Mouse (Mus musculus): ENCODE results near the gene Kit. TPM values are rescaled to one million over a fixed set of nuclear protein-coding genes. Genes with fewer than 3 reads are reported as not detected.

Kit gene
- total RNA-seq, 2 experiments from 2014 or later: 0.72 to 0.74 TPM

- intact Hi-C loops (cut with DNase I): no loop called here
- DNase-seq: no peak
Observed at GRCm38 (mm10) chr5:75589552-75590346, 15.0 kb downstream of the Kit start.

- DNase-seq: no peak
- intact Hi-C loops (cut with DNase I): no loop called here
Observed at GRCm38 (mm10) chr5:75590961-75591360, 16.2 kb downstream of the Kit start.

- intact Hi-C loops (cut with DNase I): no loop called here
- no peak for DNase-seq
Observed at GRCm38 (mm10) chr5:75591567-75591966, 16.9 kb downstream of the Kit start.

- intact Hi-C loops (cut with DNase I): no loop called here
Observed at GRCm38 (mm10) chr5:75595319-75595718, 20.6 kb downstream of the Kit start.

GRCm38 (mm10) chr5:75596211-75596610 lies 21.5 kb downstream of the Kit start:
- no peak for DNase-seq

More at GRCm38 (mm10) chr5:75595319-75595718, 20.6 kb downstream of the Kit start:
- DNase-seq: no peak

GRCm38 (mm10) chr5:75597316-75597715 lies 22.6 kb downstream of the Kit start:
- no peak for DNase-seq
- intact Hi-C loops (cut with DNase I): no loop called here

More at GRCm38 (mm10) chr5:75596211-75596610, 21.5 kb downstream of the Kit start:
- intact Hi-C loops (cut with DNase I): no loop called here

- intact Hi-C loops (cut with DNase I): no loop called here
Observed at GRCm38 (mm10) chr5:75598491-75598890, 23.8 kb downstream of the Kit start.

GRCm38 (mm10) chr5:75599991-75600390 lies 25.3 kb downstream of the Kit start:
- intact Hi-C loops (cut with DNase I): no loop called here
- no peak for DNase-seq

More at GRCm38 (mm10) chr5:75598491-75598890, 23.8 kb downstream of the Kit start:
- no peak for DNase-seq

GRCm38 (mm10) chr5:75604238-75604637 lies 29.5 kb downstream of the Kit start:
- DNase-seq: no peak
- intact Hi-C loops (cut with DNase I): no loop called here

GRCm38 (mm10) chr5:75606898-75607297 lies 32.2 kb downstream of the Kit start:
- DNase-seq: no peak
- intact Hi-C loops (cut with DNase I): no loop called here

GRCm38 (mm10) chr5:75607971-75608370 lies 33.3 kb downstream of the Kit start:
- intact Hi-C loops (cut with DNase I): no loop called here
- DNase-seq: no peak

GRCm38 (mm10) chr5:75612380-75612779 lies 37.7 kb downstream of the Kit start:
- intact Hi-C loops (cut with DNase I): no loop called here
- no peak for DNase-seq

- DNase-seq: no peak
- intact Hi-C loops (cut with DNase I): no loop called here
Observed at GRCm38 (mm10) chr5:75612926-75613325, 38.2 kb downstream of the Kit start.

- DNase-seq: no peak
- intact Hi-C loops (cut with DNase I): no loop called here
Observed at GRCm38 (mm10) chr5:75615000-75615571, 40.4 kb downstream of the Kit start.

GRCm38 (mm10) chr5:75615624-75616023 lies 40.9 kb downstream of the Kit start:
- intact Hi-C loops (cut with DNase I): no loop called here

GRCm38 (mm10) chr5:75622401-75622800 lies 47.7 kb downstream of the Kit start:
- no peak for DNase-seq
- intact Hi-C loops (cut with DNase I): no loop called here

More at GRCm38 (mm10) chr5:75615624-75616023, 40.9 kb downstream of the Kit start:
- DNase-seq: no peak

GRCm38 (mm10) chr5:75623007-75623406 lies 48.3 kb downstream of the Kit start:
- DNase-seq: no peak
- intact Hi-C loops (cut with DNase I): no loop called here

- intact Hi-C loops (cut with DNase I): no loop called here
- DNase-seq: no peak
Observed at GRCm38 (mm10) chr5:75623520-75623919, 48.8 kb downstream of the Kit start.

- intact Hi-C loops (cut with DNase I): no loop called here
- DNase-seq: no peak
Observed at GRCm38 (mm10) chr5:75623993-75624706, 49.4 kb downstream of the Kit start.

GRCm38 (mm10) chr5:75625059-75625458 lies 50.3 kb downstream of the Kit start:
- intact Hi-C loops (cut with DNase I): no loop called here
- DNase-seq: no peak

GRCm38 (mm10) chr5:75626284-75626683 lies 51.6 kb downstream of the Kit start:
- no peak for DNase-seq
- intact Hi-C loops (cut with DNase I): no loop called here
